Mouse (Mus musculus): ENCODE data around the gene Dmrt2. TPM values are rescaled to one million over a fixed set of nuclear protein-coding genes. Genes with fewer than 3 reads are reported as not detected.
A peak's percentile ranks its signal among the peaks of the same experiment; 100 is the strongest.

Gene Dmrt2
- polyA plus RNA-seq, 1 experiment from 2014 or later: not detected

- Histone ChIP-seq H3K27me3 (replicated peaks; ENCODE audit: control insufficient read depth, insufficient read depth, low read length) (peaks cover 64% of the 10 kb centered on the region), H3K27ac (ENCODE audit: low read depth, low read length) (no peak overlapping the region), H3K9me3 (ENCODE audit: control insufficient read depth, low read length) (no peaks in the 10 kb centered on the region), H3K4me3 (ENCODE audit: low read length) (peak overlapping the region; percentile 35), H3K9ac (ENCODE audit: low read depth, low read length) (no peak overlapping the region), H3K4me1 (ENCODE audit: control insufficient read depth, insufficient read depth, low read depth, low read length) (peaks cover 18% of the 10 kb centered on the region), H3K4me2 (ENCODE audit: low read length) (peak overlapping the region; percentile 60), H3K36me3 (ENCODE audit: control insufficient read depth, insufficient read depth, low read length) (no peaks in the 10 kb centered on the region)
- under 1% methylated on average over 15 of the region's 15 CpGs for WGBS
- ATAC-seq: no peak
Measured at GRCm38 (mm10) chr19:25674056-25674420, 1.8 kb downstream of the Dmrt2 start.

- H3K27me3 ChIP-seq (replicated peaks; ENCODE audit: control insufficient read depth, insufficient read depth, low read length): peaks cover 57% of the 10 kb centered on the region
- H3K4me1 ChIP-seq (ENCODE audit: control insufficient read depth, insufficient read depth, low read depth, low read length): peaks cover 18% of the 10 kb centered on the region
- no peak overlapping the region for H3K4me3 ChIP-seq (ENCODE audit: low read length)
- WGBS: under 1% methylated on average over 8 of the region's 8 CpGs
- H3K36me3 ChIP-seq (ENCODE audit: control insufficient read depth, insufficient read depth, low read length): no peaks in the 10 kb centered on the region
- no peak for ATAC-seq
- no peak overlapping the region for H3K4me2 ChIP-seq (ENCODE audit: low read length)
- H3K9ac ChIP-seq (ENCODE audit: low read depth, low read length): no peak overlapping the region
- H3K27ac ChIP-seq (ENCODE audit: low read depth, low read length): no peak overlapping the region
- H3K9me3 ChIP-seq (ENCODE audit: control insufficient read depth, low read length): no peaks in the 10 kb centered on the region
Measured at GRCm38 (mm10) chr19:25674744-25675143, 2.5 kb downstream of the Dmrt2 start.

- Histone ChIP-seq H3K4me3 (ENCODE audit: low read length) (no peak overlapping the region), H3K36me3 (ENCODE audit: control insufficient read depth, insufficient read depth, low read length) (no peaks in the 10 kb centered on the region), H3K9me3 (ENCODE audit: control insufficient read depth, low read length) (no peaks in the 10 kb centered on the region), H3K9ac (ENCODE audit: low read depth, low read length) (no peak overlapping the region), H3K27ac (ENCODE audit: low read depth, low read length) (no peak overlapping the region), H3K4me2 (ENCODE audit: low read length) (no peak overlapping the region), H3K4me1 (ENCODE audit: control insufficient read depth, insufficient read depth, low read depth, low read length) (peaks cover 18% of the 10 kb centered on the region), H3K27me3 (replicated peaks; ENCODE audit: control insufficient read depth, insufficient read depth, low read length) (peaks cover 49% of the 10 kb centered on the region)
- WGBS: 8% methylated on average over 9 of the region's 9 CpGs
- ATAC-seq: no peak
Measured at GRCm38 (mm10) chr19:25675866-25676440, 3.7 kb downstream of the Dmrt2 start.

- no peak overlapping the region for H3K9ac ChIP-seq (ENCODE audit: low read depth, low read length)
- no peak overlapping the region for H3K4me3 ChIP-seq (ENCODE audit: low read length)
- no peak overlapping the region for H3K27ac ChIP-seq (ENCODE audit: low read depth, low read length)
- no peaks in the 10 kb centered on the region for H3K36me3 ChIP-seq (ENCODE audit: control insufficient read depth, insufficient read depth, low read length)
- H3K4me2 ChIP-seq (ENCODE audit: low read length): no peak overlapping the region
- WGBS: 64% methylated on average over 14 of the region's 14 CpGs
- no peak for ATAC-seq
- H3K27me3 ChIP-seq (replicated peaks; ENCODE audit: control insufficient read depth, insufficient read depth, low read length): no peaks in the 10 kb centered on the region
- H3K9me3 ChIP-seq (ENCODE audit: control insufficient read depth, low read length): no peaks in the 10 kb centered on the region
- H3K4me1 ChIP-seq (ENCODE audit: control insufficient read depth, insufficient read depth, low read depth, low read length): no peaks in the 10 kb centered on the region
Measured at GRCm38 (mm10) chr19:25698850-25699249, 26.6 kb downstream of the Dmrt2 start.

- H3K9me3 ChIP-seq (ENCODE audit: control insufficient read depth, low read length): no peaks in the 10 kb centered on the region
- H3K36me3 ChIP-seq (ENCODE audit: control insufficient read depth, insufficient read depth, low read length): no peaks in the 10 kb centered on the region
- H3K9ac ChIP-seq (ENCODE audit: low read depth, low read length): no peak overlapping the region
- no peaks in the 10 kb centered on the region for H3K4me1 ChIP-seq (ENCODE audit: control insufficient read depth, insufficient read depth, low read depth, low read length)
- WGBS: 9% methylated on average over 8 of the region's 8 CpGs
- no peak overlapping the region for H3K4me2 ChIP-seq (ENCODE audit: low read length)
- peak; percentile 91 for ATAC-seq
- no peak overlapping the region for H3K4me3 ChIP-seq (ENCODE audit: low read length)
- no peak overlapping the region for H3K27ac ChIP-seq (ENCODE audit: low read depth, low read length)
- no peaks in the 10 kb centered on the region for H3K27me3 ChIP-seq (replicated peaks; ENCODE audit: control insufficient read depth, insufficient read depth, low read length)
Measured at GRCm38 (mm10) chr19:25713382-25713781, 41.2 kb downstream of the Dmrt2 start.

GRCm38 (mm10) chr19:25714927-25715326 lies 42.7 kb downstream of the Dmrt2 start:
- Histone ChIP-seq H3K4me2 (ENCODE audit: low read length) (no peak overlapping the region), H3K27ac (ENCODE audit: low read depth, low read length) (no peak overlapping the region), H3K9ac (ENCODE audit: low read depth, low read length) (no peak overlapping the region), H3K4me1 (ENCODE audit: control insufficient read depth, insufficient read depth, low read depth, low read length) (no peaks in the 10 kb centered on the region), H3K9me3 (ENCODE audit: control insufficient read depth, low read length) (no peaks in the 10 kb centered on the region), H3K27me3 (replicated peaks; ENCODE audit: control insufficient read depth, insufficient read depth, low read length) (no peaks in the 10 kb centered on the region), H3K36me3 (ENCODE audit: control insufficient read depth, insufficient read depth, low read length) (no peaks in the 10 kb centered on the region), H3K4me3 (ENCODE audit: low read length) (no peak overlapping the region)
- 63% methylated on average over 2 of the region's 2 CpGs for whole genome bisulfite sequencing
- no peak for ATAC-seq

GRCm38 (mm10) chr19:25722616-25723015 lies 50.4 kb downstream of the Dmrt2 start:
- Histone ChIP-seq H3K27ac (ENCODE audit: low read depth, low read length) (no peak overlapping the region), H3K9ac (ENCODE audit: low read depth, low read length) (no peak overlapping the region), H3K36me3 (ENCODE audit: control insufficient read depth, insufficient read depth, low read length) (no peaks in the 10 kb centered on the region), H3K4me3 (ENCODE audit: low read length) (no peak overlapping the region), H3K9me3 (ENCODE audit: control insufficient read depth, low read length) (no peaks in the 10 kb centered on the region), H3K4me2 (ENCODE audit: low read length) (no peak overlapping the region), H3K27me3 (replicated peaks; ENCODE audit: control insufficient read depth, insufficient read depth, low read length) (no peaks in the 10 kb centered on the region), H3K4me1 (ENCODE audit: control insufficient read depth, insufficient read depth, low read depth, low read length) (no peaks in the 10 kb centered on the region)
- WGBS: 61% methylated on average over 5 of the region's 5 CpGs
- ATAC-seq: no peak

Other genes starting within 250 kb of the Dmrt2 start
- not detected in 2 replicates for gene Dmrt1, start 166.8 kb upstream of the Dmrt2 start, polyA plus RNA-seq (2015; fragmentation: Nextera tagmentation; extraction: Ambion mirVana)
- 0.16 and 0.47 TPM in 2 replicates for gene Dmrt3, start 62.1 kb upstream of the Dmrt2 start, polyA plus RNA-seq (2015; fragmentation: Nextera tagmentation; extraction: Ambion mirVana)